Mouse (Mus musculus) lung, adult 2 months (tissue): ENCODE data around the gene Ajm1.

Experiments used
- CTCF ChIP-seq: fragments of 200-500 bp; IDR thresholded peaks from 2 replicates; pipeline ENCODE4 v1.5.1; 2011; ENCODE audit warnings: mild to moderate bottlenecking, low read length, control low read depth; ENCODE audit not compliant: insufficient read depth
- POLR2A ChIP-seq: fragments of 200-500 bp; IDR thresholded peaks from 2 replicates; pipeline ENCODE4 v1.6.1; 2011; ENCODE audit warnings: low read depth, mild to moderate bottlenecking, control low read depth, low read length, borderline replicate concordance; ENCODE audit errors: extremely low read depth

DNA sequence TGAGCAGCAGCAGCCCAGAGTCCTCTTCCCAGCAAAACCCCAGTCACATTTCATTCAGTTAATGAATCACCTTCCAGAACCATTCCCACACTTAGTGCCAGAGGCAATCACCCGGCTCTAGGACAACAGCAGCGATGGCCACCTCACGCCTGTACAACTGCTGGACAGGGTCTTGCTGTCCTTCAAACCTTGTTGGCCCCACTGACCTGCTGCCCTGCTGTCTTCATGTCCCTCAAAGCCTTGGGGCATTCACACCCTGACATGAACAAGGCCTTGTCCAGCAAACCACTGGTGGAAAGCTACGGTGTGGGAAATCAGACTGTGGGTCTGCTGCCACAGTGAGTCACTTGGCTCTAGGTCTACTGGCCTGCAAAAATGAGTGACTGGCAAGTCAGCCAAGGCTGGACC lies 41.0 kb downstream of the Ajm1 start:
- TF ChIP-seq CTCF, result no peak
- no peak for TF ChIP-seq POLR2A
